19 mouse cellular contexts compared by ENCODE assay signal in the genomic region with DNA sequence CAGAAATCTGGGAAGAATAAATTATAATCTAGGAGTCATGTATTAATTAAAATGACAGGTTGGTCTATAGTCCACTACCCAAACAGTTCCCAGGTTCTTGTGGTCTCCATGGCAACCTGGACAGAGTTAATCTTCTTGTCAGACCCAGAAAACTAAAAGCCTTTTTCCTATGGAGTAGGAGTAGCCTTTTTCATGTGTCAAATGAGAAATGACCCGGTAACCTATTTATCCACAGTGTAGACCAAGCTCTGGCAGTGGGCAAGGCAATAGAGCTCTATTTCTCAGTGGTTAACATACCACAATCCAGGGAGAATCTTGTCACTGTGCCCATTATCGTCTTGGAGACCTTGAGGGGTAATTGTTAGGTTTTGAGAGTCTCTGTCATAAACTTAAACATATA.
DNase-seq lines count a peak whose midpoint lies in the region; ATAC-seq and TF ChIP-seq lines count a peak whose summit lies in the region.
"Had no signal": no experiment of that assay in that cellular context is flagged by ENCODE, and none has a peak within 500 bp of the region (broad histone marks: within the 10 kb centered on the region; RNA-seq: fewer than 3 reads in every experiment).

No protein-coding gene starts in this region.

- TF ChIP-seq POLR2A in brain, embryonic 14.5 days (IDR thresholded peaks at IDR 0.05; ENCODE audit: borderline replicate concordance, extremely low read depth, insufficient read depth, insufficient read length, poor library complexity, severe bottlenecking) = no peak

- peak; percentile 54; the same call in 1 of the 2 replicates for ATAC-seq in hindbrain, embryonic 13.5 days (ENCODE audit: low FRiP score)
- no peak for ATAC-seq in hindbrain, embryonic 12.5 days (ENCODE audit: low FRiP score)
- no peak for ATAC-seq in midbrain, embryonic 14.5 days (ENCODE audit: low FRiP score, low TSS enrichment)
- ATAC-seq in megakaryocyte progenitor cell, adult 5-6 weeks (replicated peaks; ENCODE audit: poor library complexity) = no peak
- ATAC-seq: activated CD4-positive, CD25-positive, alpha-beta regulatory T cell, adult 4 months; inflammation-experienced regulatory T-cells, adult 6 months had no signal

- 53% methylated on average over 2 of the region's 2 CpGs for WGBS in hindbrain, embryonic 13.5 days
- WGBS in hindbrain, embryonic 12.5 days = 51% methylated on average over 2 of the region's 2 CpGs
- 13% methylated on average over 2 of the region's 2 CpGs for WGBS in midbrain, embryonic 14.5 days

- H3K9ac ChIP-seq in hindbrain, embryonic 13.5 days = no peak overlapping the region
- no peak overlapping the region for H3K9ac ChIP-seq in hindbrain, embryonic 12.5 days
- H3K9ac ChIP-seq in midbrain, embryonic 14.5 days (replicated peaks; ENCODE audit: low read length) = no peak overlapping the region
- H3K9ac ChIP-seq: embryonic facial prominence, embryonic 13.5 days; liver, embryonic 14.5 days had no signal

- H3K4me3 ChIP-seq in hindbrain, embryonic 13.5 days = no peak overlapping the region
- H3K4me3 ChIP-seq in hindbrain, embryonic 12.5 days = no peak overlapping the region
- no peak overlapping the region for H3K4me3 ChIP-seq in midbrain, embryonic 14.5 days (replicated peaks; ENCODE audit: low read depth, low read length)
- H3K4me3 ChIP-seq: embryonic facial prominence, embryonic 13.5 days; erythroblast, embryonic 14.5 days had no signal

- H3K4me1 ChIP-seq in hindbrain, embryonic 13.5 days (replicated peaks) = no peaks in the 10 kb centered on the region
- H3K4me1 ChIP-seq in hindbrain, embryonic 12.5 days = no peaks in the 10 kb centered on the region
- 0 out of 2 replicates have a peak, but pooled peaks cover 5% of the 10 kb centered on the region for H3K4me1 ChIP-seq in midbrain, embryonic 14.5 days (ENCODE audit: control insufficient read depth, insufficient read depth, low read length)
- H3K4me1 ChIP-seq: embryonic facial prominence, embryonic 13.5 days had no signal

- no peak overlapping the region for H3K4me2 ChIP-seq in hindbrain, embryonic 13.5 days
- no peak overlapping the region for H3K4me2 ChIP-seq in hindbrain, embryonic 12.5 days (replicated peaks)
- H3K4me2 ChIP-seq in midbrain, embryonic 14.5 days (ENCODE audit: low read length) = no peak overlapping the region
- H3K4me2 ChIP-seq: embryonic facial prominence, embryonic 13.5 days had no signal

- TF ChIP-seq CTCF in brain, embryonic 14.5 days (IDR thresholded peaks at IDR 0.05; ENCODE audit: borderline replicate concordance, extremely low read depth, insufficient read depth, insufficient read length) = no peak

- peak; percentile 36 to 56 for DNase-seq in cerebellum, postnatal 10 days
- no peak for DNase-seq in cerebellum, adult 11-12 months
- DNase-seq in brain, embryonic 14.5 days (ENCODE audit: low read depth) = peak; percentile 49
- DNase-seq in midbrain, embryonic 14.5 days = peak; percentile 25
- DNase-seq in gastrocnemius, postnatal 10 days = no peak
- DNase-seq: adrenal gland, adult 8-10 months; cerebellum, adult 2 months; kidney, adult 18-20 months; kidney, postnatal 4 days; thymus, postnatal 14 days had no signal

- H3K27me3 ChIP-seq in hindbrain, embryonic 13.5 days = no peaks in the 10 kb centered on the region
- H3K27me3 ChIP-seq in hindbrain, embryonic 12.5 days = no peaks in the 10 kb centered on the region
- H3K27me3 ChIP-seq in midbrain, embryonic 14.5 days (ENCODE audit: control insufficient read depth, insufficient read depth, low read length) = no peaks in the 10 kb centered on the region
- H3K27me3 ChIP-seq: embryonic facial prominence, embryonic 13.5 days had no signal

- no peaks in the 10 kb centered on the region for H3K9me3 ChIP-seq in hindbrain, embryonic 13.5 days
- no peaks in the 10 kb centered on the region for H3K9me3 ChIP-seq in hindbrain, embryonic 12.5 days (replicated peaks)
- H3K9me3 ChIP-seq in midbrain, embryonic 14.5 days (ENCODE audit: control insufficient read depth, low read length) = no peaks in the 10 kb centered on the region
- H3K9me3 ChIP-seq: embryonic facial prominence, embryonic 13.5 days had no signal

- H3K27ac ChIP-seq in hindbrain, embryonic 13.5 days = no peak overlapping the region
- H3K27ac ChIP-seq in hindbrain, embryonic 12.5 days = no peak overlapping the region
- no peak overlapping the region for H3K27ac ChIP-seq in midbrain, embryonic 14.5 days (replicated peaks; ENCODE audit: low read depth, low read length)
- H3K27ac ChIP-seq: embryonic facial prominence, embryonic 13.5 days; liver, embryonic 14.5 days; macrophage had no signal

- H3K36me3 ChIP-seq in hindbrain, embryonic 13.5 days = no peaks in the 10 kb centered on the region
- H3K36me3 ChIP-seq in hindbrain, embryonic 12.5 days = no peaks in the 10 kb centered on the region
- no peaks in the 10 kb centered on the region for H3K36me3 ChIP-seq in midbrain, embryonic 14.5 days (ENCODE audit: control insufficient read depth, insufficient read depth, low read length)
- H3K36me3 ChIP-seq: embryonic facial prominence, embryonic 13.5 days had no signal

Comparison
In these comparisons a context has a peak if more than half of its experiments do, and no peak if none do; other contexts are left out.
1. DNase-seq: peak in cerebellum, postnatal 10 days (2 of 2), brain, embryonic 14.5 days (single experiment) and midbrain, embryonic 14.5 days (single experiment); none in cerebellum, adult 11-12 months (single experiment) and gastrocnemius, postnatal 10 days (single experiment).